Mouse (Mus musculus): ENCODE measurements around the gene Zfp61.
"Not testable (repeated sequence)": the region's sequence is repeated elsewhere in the genome, so short reads cannot be mapped to it uniquely, and the experiment has no call there.

The Zfp61 gene

DNA sequence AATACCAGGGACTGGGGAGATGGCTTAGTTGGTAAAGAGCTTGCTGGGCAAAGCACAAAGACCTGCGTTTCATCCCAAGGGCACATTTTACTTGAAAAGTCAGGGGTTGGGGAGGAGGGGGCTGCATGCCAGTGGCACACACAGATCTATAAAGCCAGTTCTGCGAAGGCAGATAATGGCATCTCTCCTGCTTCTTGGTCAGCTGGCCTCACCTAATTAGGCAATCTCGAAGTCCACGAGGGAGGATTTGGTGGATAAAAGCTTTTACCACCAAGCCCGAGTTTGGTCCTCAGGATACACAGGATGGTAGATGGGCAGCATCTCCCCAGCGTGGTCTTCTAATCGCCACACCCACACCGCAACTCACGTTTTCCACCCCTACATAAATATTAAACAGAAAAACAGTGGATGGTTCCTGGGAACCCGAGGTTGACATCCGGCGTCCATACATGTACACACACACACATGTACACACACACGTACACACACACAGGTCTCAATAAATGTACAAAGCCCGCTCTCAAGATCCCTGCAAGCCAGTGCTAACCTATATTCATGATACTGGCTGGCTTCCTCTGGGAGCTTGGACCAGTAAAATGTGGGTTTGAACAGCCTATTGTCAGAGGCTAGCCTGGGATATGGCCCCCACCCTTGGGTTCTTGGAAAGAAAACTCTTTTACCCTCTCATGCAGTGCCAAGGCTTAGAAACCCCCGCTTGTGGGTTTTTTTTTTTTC lies 3.5 kb downstream of the Zfp61 start:
- DNase-seq (ENCODE audit: low read depth, low spot score): no peak

DNA sequence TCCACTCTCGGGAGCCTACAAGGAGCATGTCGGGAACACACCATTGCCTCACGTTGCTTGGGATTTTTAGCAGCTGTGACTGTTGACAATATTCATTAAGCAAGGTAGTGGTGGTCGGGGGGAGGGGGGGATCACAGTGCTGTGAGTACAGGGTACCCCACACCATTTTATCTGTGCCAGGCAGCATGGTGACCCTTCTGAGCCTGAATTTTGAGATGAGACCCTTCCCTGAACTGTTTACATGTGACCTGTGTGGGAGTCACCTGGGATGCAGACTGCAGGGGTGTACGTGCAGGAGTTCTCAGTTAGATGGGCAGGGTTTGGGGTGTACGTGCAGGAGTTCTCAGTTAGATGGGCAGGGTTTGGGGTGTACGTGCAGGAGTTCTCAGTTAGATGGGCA lies 4.6 kb downstream of the Zfp61 start:
- no peak for DNase-seq (ENCODE audit: low read depth, low spot score)

DNA sequence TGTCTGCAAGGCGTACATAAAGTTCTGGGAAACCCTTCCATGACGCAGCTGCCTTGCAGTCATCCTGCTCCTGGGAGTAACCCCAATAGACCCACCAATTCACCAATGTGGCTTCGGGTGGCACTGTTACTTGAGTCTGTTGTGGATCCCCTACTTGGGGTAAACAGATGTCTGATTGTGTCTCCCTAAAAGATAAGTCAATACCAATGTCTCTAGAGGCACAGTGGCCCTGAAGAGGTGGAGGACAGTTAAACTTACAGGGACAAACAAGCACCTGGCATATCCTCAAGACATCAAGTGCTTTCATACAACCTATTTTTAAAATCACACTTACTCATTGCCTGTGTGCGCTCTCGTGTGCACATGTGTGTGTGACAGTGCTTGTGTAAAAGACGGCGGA lies 5.7 kb downstream of the Zfp61 start:
- DNase-seq (ENCODE audit: low read depth, low spot score): no peak

DNA sequence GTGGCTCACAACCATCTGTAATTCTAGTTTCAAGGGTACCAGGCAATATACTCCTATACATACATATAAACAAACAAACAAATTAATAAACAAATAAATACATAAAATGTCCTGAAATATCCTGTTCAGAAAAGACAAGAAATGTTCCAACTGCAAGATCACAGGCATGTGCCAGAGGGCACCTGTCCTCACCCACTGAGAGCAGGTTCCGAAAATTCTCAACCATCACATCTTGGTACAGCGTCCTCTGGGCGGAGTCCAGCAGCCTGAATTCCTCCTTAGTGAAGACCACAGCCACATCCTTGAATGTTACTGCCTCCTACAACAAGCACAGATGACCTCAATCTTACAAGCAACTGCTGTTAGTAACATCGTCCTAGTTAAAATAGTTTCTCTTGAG lies 6.3 kb downstream of the Zfp61 start:
- no peak for DNase-seq (ENCODE audit: low read depth, low spot score)

DNA sequence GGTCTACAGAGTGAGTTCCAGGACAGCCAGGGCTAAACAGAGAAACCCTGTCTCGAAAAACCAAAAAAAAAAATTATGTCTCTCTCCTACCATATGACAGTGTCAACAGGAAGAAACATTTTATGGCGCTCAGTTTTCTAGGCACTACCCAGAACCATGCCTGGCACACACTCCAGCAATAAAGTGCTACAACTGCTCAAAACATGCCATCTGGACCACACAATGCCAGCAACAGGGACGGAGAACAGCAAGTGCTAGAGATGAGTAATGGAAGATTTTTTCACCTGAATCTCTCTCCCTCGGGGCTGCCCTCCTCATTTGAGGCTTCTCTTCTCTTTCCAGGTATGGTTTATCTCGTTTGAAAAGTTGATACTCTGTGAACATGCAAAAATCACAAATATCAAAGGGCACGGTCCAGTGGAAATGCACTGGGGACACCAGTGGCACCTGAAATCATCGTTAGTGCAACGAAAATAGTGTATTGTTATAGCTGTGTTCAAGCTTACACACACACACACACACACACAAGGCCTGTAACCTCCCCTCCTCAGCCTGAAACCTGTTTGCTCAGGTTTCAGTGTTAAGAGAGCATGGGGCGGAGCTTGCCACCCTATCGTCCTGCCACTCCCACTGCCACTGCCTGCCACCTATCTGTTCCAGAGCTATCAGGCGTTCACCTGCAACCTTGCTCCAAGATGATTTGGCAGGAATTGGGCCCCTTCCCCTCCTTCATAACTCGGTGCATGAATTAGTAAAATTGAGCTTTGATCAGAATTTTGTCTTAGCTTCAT lies 7.8 kb downstream of the Zfp61 start:
- DNase-seq (ENCODE audit: low read depth, low spot score): no peak

DNA sequence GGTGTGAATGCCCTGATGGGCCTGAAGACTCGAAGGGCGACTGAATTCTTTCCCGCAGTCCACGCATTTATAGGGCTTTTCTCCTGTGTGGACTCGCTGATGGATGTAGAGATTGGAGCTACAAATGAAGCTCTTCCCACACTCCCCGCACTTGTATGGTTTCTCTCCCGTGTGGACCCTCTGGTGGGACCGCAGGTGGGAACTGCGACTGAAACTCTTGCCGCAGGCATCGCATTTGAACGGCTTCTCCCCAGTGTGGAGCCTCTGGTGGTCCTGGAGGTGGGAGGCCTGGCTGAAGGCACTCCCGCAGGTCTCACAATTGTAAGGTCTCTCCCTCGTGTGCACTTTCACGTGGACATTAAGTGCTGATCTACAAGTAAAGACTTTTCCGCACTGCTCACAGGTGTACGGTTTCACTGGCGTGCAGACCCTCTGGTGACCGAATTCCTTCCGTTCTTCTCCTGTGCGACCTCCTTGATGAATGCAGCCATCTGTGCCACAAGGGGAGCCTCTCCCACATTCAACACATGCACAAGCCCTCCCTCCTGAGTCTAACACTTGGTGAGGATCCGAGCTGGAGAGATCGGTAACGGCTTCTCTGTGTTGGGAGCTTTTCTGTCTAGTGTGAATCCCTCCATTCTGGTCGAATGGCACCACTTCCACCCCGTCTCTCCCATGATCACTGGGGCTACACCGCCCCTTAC lies 9.5 kb downstream of the Zfp61 start:
- DNase-seq (ENCODE audit: low read depth, low spot score): no peak

DNA sequence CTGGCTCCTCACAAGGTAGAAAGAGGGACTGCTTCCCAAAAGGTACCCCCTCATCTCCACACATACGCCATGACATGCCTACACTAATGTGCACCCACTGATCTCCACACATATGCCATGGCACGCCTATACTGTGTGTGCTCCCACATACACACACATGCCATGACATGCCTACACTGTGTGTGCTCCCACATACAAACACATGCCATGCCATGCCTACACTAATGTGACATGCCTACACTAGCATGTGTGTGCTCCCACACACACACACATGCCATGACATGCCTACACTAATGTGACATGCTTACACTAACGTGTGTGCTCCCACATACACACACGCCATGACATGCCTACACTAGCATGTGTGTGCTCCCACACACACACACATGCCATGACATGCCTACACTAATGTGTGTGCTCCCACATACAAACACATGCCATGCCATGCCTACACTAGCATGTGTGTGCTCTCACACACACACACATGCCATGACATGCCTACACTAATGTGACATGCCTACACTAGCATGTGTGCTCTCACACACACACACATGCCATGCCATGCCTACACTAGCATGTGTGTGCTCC lies 10.8 kb downstream of the Zfp61 start:
- DNase-seq (ENCODE audit: low read depth, low spot score): no peak

DNA sequence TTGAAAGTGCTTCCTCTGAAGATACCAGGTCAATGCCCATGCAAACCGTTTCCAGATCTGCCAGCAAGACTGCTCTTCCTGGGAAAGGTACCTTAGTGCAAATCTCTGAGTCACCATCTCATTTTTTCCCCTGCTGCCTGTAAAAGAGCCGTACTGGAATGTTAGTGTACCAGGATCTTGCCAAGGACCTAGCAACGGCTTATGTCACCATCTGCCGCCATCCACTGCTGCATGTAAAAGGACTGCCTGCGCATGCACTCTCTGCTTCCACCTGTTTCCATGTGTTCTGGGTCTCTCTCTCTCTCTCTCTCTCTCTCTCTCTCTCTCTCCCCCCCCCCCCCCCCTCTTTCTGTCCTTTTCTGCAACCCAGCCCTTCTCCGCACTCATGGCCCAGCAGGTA lies 12.5 kb downstream of the Zfp61 start:
- no peak for DNase-seq (ENCODE audit: low read depth, low spot score)

DNA sequence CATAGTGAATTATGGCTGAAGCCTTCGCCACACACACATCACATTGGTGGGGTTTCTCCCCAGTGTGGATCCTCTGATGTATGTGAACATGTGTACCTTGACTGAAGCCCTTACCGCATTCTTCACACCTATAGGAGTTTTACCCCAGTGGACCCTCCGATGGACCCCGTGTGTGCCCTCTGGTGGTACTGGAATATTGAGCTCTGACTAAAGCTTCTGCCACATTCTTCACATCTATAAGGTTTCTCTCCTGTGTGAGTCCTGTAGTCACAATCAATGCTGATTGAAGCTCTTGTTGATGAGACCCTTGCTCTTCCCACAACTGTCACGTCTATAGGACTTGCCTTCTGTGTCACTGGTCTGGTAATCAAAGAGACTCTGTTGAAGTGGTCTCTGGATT lies 13.4 kb downstream of the Zfp61 start:
- DNase-seq (ENCODE audit: low read depth, low spot score): no peak

DNA sequence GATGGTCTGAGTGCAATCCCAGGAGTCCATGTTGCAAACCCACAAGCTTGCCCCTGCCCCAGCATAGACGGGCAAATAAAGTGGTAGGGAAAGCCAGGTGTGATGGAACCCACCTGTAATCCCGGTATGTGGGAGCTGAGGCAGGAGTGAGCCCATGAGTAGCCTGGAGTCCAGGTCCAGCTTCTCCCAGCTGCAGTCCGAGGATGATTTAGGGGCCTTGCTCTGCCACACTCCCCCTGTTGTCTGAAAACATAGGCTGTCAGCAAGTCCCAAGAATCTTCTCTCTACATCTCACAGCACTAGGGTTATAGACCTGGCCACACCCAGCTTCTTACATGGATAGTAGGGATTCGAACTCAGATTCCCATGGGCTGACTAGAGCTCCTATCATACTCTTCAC lies 14.1 kb downstream of the Zfp61 start:
- DNase-seq (ENCODE audit: low read depth, low spot score): no peak

DNA sequence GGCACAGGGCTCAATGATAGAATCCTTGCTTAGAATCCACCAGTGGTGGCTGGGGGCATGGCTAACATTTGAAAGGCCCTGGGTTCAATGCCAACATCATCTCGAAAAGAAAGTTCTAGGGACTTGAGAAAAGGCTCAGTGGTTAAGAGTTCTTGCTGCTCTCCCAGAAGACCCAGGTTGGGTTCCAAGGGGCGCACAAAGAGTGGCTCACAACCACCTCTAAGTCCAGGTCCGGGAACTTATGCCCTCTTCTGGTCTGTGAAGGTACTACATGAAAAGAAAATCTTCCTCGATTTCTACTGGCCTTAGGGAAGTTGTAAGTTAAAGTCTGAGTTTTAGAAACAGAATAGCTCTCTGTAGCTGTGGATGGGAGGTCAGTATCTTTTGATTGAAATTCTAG lies 14.9 kb downstream of the Zfp61 start:
- no peak for DNase-seq (ENCODE audit: low read depth, low spot score)

DNA sequence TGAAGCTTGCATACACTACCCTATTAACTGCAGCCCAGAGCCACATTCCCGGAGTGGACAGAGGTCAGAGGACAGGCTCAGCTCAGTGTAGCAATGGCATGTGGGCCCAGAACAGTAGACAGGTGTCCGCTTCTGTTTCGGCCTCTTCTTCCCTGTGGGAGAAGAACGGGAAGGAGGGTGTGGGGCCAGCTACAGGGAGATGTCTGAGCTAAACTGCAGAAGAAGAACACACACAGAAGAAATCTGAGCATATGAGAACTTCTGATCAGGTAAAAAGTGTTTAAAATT lies 20.2 kb downstream of the Zfp61 start:
- DNase-seq (ENCODE audit: low read depth, low spot score): no peak

DNA sequence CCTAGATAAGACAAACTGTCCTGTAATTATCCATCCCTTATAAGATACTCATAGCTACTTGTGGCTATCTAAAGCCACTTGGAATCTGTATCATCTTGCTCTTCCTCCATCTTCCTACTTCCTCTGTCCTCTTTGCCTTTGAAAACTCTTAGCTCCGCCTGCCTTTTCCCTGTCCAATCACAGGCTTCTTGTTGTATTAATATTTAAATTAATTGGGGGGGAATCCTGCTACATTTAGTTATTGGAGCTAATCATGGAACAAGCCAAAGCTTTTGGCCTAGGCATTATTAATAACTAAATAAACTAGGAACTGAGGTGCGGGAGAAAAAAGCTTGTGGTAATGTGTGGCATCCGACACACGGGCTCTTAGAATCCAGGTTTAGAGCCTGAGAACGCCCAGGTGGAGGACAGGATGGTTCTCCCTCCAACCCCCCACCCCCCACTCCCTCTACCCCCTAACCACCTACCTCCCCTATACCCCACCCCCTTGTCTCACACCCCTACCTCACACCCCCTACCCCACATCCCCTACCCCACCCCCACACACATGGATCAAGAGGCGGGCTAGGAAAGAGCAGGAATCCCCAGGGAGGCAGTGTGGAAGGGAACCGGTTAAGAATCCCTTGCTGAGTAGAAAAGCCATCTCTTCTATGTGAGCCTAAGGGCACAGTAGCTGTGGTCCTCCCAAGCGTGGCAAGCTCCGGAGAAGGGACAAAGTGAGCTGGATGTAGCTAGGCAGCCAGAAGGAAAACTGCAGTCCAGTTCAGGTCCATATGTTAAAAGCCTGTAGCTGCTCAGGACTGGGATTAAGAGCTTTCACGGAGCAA lies 20.8 kb downstream of the Zfp61 start:
- DNase-seq (ENCODE audit: low read depth, low spot score): no peak

DNA sequence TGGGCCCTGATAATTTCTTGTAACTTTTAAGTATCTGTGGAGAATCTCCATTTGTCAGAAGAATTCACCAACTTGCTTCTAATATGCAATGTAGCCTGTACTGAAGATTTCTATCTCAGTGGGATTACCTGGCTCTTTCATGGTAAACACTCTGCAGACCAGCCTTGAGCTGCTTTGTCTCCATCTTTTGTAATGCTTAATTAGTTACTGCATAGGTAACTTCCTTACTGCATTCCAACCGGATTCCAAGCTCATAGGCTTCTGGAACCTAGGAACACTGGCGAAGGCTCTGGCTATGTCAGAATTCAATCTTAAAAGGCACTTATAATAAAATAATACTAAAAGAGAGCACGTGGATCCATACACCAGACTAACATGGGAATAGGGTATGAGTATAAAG lies 22.3 kb downstream of the Zfp61 start:
- DNase-seq (ENCODE audit: low read depth, low spot score): not testable (repeated sequence)

DNA sequence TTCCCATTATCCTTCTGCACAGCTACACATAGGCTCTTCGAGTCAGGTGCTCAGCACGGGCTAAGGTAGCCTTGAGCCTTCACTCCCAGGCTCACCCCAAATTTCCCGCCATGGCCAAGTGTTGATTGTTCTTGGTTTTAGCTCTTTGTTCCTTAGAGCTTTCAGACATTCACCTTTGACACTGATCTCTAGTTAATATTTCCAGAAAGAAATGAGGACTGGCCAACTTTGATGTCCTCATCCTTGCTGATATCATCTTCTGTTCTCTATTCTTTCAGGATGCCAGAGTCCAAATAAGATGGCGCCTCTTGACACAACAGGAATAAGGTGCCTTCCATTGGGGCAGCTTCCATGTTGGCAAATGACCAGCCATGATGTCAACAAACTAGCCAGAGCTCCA lies 26.6 kb downstream of the Zfp61 start:
- no peak for DNase-seq (ENCODE audit: low read depth, low spot score)

DNA sequence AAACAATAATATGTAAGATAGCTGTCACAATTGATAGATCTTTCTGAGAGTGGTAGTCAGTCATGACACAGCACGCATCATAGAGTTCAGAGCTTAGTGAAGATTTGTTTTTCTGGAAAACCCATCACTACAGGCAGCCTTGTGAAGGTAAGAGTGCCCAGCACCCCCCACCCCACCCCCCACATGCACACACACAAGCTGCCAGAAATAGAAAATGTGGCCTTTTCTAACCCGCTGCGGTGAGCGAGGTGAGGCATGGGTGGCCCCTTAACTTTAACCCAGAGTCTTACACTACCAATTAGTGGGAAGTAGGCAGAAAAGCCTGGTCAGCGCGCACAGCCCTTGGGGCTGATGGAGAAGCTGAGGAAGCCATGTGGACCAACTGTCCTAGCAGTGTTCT lies 29.8 kb downstream of the Zfp61 start:
- DNase-seq (ENCODE audit: low read depth, low spot score): no peak

DNA sequence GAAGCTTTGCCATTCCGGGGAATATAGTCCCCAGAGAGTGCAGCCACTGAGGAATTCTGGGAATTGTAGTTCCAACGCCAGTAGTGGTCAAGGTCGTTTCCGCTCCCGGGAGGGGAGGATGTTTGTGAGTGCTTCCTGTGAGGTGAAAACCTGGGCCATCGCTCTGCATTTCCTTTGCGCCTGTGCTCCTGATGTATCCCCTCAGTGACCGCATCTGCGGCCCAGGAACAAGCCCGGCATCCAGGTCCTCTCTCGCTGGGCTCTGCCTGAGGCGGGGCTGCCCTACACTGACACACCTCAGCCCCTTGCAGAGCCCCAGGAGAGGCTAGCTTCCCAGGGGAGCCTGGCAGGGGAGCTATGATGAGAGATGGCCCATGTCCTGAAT lies 30.8 kb downstream of the Zfp61 start, which contains the start of gene Zfp93:
TSS of gene Zfp93 (plus strand) at position 133 of the 385 bp plus-strand sequence.
- peak; percentile 92 for DNase-seq (ENCODE audit: low read depth, low spot score)

DNA sequence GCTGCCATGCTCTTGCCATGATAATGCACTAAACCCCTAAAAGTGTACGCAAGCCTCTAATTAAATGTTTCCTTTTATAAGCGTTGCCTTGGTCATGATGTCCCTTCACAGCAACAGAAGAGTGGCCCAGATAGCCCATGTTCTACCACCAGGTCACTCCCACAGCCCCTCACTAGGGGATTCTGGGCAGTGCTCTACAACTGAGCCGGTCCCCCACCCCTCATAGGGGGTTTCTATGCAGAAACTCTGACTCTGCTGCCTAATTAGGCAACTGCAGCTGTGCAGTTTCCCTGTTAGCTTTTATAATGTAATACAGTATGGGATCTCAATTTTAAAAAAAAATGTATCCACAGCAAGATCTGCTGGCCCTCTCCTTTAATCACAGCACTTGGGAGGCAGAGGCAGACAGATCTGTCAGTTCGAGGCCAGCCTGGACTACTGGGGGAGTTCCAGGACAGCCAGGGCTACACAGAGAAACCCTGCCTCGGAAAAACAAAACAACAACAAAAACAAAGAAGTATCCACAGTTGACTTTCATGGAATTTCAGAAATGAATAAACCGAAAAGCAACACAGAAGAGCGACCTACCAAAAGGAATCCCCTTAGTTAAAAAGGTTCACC lies 31.3 kb downstream of the Zfp61 start:
- no peak for DNase-seq (ENCODE audit: low read depth, low spot score)

DNA sequence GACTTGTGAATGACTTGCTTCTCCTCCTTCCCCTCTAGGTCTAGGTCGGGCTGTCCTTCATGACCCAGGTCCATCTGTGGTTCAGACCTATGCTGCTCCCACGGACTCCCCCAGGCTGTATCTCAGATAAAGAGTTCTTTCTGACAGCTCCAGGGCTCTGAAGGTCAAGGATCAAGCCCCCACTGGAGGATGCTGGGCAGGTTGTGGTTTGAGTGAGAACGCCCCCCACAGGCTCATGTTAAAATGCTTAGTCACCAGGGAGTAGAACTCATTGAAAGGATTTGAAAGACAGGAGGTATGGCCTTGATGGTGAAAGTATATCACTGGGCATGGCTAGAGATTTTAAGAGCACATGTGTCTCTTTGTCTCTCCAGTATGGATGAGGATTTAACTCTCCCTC lies 31.8 kb downstream of the Zfp61 start:
- DNase-seq (ENCODE audit: low read depth, low spot score): no peak

DNA sequence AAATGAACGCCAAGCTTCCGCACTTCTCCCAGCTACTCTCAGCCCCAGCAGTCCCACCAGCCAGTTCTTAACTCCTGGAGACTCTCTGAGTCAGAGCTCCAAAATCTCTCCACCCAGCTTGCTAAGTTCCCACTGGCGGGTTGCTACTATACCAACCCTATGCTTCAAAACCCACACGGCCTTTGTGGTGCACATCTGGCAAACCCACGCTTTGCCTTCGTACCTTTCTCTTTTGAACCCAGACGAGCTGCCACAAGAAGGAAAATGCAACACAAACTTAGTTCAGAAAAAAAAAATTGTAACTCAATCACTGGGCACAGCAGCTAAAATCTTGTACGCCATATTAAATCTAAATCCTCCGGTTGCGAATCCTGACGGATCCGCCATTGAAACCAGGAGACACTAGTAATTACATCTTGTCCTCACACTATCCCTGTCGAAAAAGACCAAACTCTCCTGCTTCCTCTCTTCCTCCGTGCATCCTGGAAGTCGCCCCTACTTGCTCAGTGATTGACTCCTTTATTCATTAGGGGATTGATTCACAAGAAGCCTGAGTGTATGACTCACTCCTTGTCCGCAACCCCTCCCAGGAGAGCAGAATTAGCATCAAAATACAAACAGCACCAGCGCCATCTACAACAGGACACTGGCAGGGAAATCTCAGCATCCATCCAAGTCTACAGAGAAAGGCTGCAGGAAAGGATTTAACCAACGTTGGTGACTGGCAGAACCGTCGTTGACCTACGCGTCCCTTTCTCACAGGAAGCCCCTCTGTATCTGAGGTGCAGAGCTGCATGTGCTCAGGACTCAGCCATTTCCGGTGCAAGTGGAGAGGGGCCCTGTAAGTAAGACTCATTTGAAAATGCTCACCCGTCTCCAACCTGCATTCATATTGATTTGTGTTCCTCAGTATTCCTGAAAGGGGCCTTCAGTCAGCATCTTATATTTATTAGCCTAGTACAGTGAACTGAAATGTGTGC lies 32.6 kb downstream of the Zfp61 start:
- no peak for DNase-seq (ENCODE audit: low read depth, low spot score)

Data from forelimb bud, embryonic 11.5 days (tissue).